Mouse (Mus musculus) heart, adult 2 months (tissue): ENCODE measurements around the gene Epha1. TPM values are rescaled to one million over a fixed set of nuclear protein-coding genes. Genes with fewer than 3 reads are reported as not detected.

Experiments used
- DNase-seq, 2 experiments: peaks; one replicate each; pipeline ENCODE4 v3.0.0; 2021
- H3K27ac ChIP-seq: fragments of 200-600 bp; 2 replicates; pipeline ENCODE4 v1.8.1; 2022
- H3K27me3 ChIP-seq: fragments of 200-500 bp; 2 replicates; pipeline ENCODE4 v1.6.1; 2012; ENCODE audit warnings: mild to moderate bottlenecking, low read length, inconsistent platforms, mixed read lengths; ENCODE audit not compliant: control insufficient read depth, insufficient read depth
- H3K36me3 ChIP-seq: fragments of 200-500 bp; 2 replicates; pipeline ENCODE4 v1.6.1; 2012; ENCODE audit warnings: low read length, inconsistent platforms; ENCODE audit not compliant: control insufficient read depth, insufficient read depth
- H3K4me1 ChIP-seq: fragments of 200-500 bp; 2 replicates; pipeline ENCODE4 v1.6.1; 2011; ENCODE audit warnings: low read length; ENCODE audit not compliant: control insufficient read depth, insufficient read depth
- H3K4me3 ChIP-seq: fragments of 200-600 bp; 2 replicates; pipeline ENCODE4 v1.8.1; 2022
- H3K79me2 ChIP-seq: fragments of 200-500 bp; replicated peaks from 2 replicates; pipeline ENCODE4 v1.6.1; 2012; ENCODE audit warnings: mild to moderate bottlenecking, inconsistent platforms, low read length, moderate library complexity, mixed read lengths; ENCODE audit not compliant: control insufficient read depth, insufficient read depth
- H3K9ac ChIP-seq: fragments of 200-500 bp; 2 replicates; pipeline ENCODE4 v1.6.1; 2012; ENCODE audit warnings: low read depth, mild to moderate bottlenecking, control low read depth, inconsistent platforms, low read length, mixed read lengths
- CTCF ChIP-seq: fragments of 200-600 bp; IDR thresholded peaks from 2 replicates; pipeline ENCODE4 v1.8.1; 2022; ENCODE audit warnings: antibody characterized with exemption, mild to moderate bottlenecking, moderate library complexity
- EP300 ChIP-seq: fragments of 200-500 bp; IDR thresholded peaks from 2 replicates; pipeline ENCODE4 v1.6.1; 2011; ENCODE audit warnings: low read depth, low read length, control low read depth; ENCODE audit not compliant: insufficient read depth
- POLR2A ChIP-seq: fragments of 200-500 bp; IDR thresholded peaks from 2 replicates; pipeline ENCODE4 v1.6.1; 2011; ENCODE audit warnings: mild to moderate bottlenecking, low read depth, low read length, control low read depth; ENCODE audit not compliant: insufficient read depth
- WGBS: fragments of 180-500 bp; shearing (Covaris S2); methylation state at CpG from one replicate; pipeline ENCODE4 v1.1.7; 2018; 5-methylcytosine and 5-hydroxymethylcytosine counted together
- intact Hi-C: fragments of 180-260 bp; cut with DNase I; formaldehyde crosslinking; loops from one replicate; pipeline ENCODE4 v1.15.1; 2025
- polyA plus RNA-seq: library from polyadenylated mRNA; depleted of rRNA; stranded (reverse); fragments of >200 nt; gene quantifications from 2 replicates; pipeline ENCODE4 v1.2.3, GENCODE M21; 2012
- total RNA-seq, 2 experiments: library from RNA; stranded (reverse); gene quantifications; 2 replicates each; pipeline ENCODE4 v1.2.3; 2021

Epha1 gene
- total and polyA plus RNA-seq, 3 experiments, result 0.14 to 0.94 (median 0.16) TPM

GRCm38 (mm10) chr6:42354076-42355019 is 18.7 kb downstream of the Epha1 start:
- intact Hi-C loops, result loop anchor here (5.0 kb wide), 2 partner anchors 78 to 188 kb away; partner anchors contain the start of gene Tas2r126
- H3K9ac ChIP-seq, result peak overlapping the region; percentile 20; the same call in 1 of the 2 replicates
- TF ChIP-seq CTCF (no peak), POLR2A (no peak), EP300 (no peak)
- H3K4me3 ChIP-seq, result no peak overlapping the region; the same call in 1 of the 2 replicates
- 18% methylated on average over 11 of the region's 11 CpGs for WGBS
- H3K4me1 ChIP-seq, result peaks cover 36% of the 10 kb centered on the region
- H3K79me2 ChIP-seq, result no peaks in the 10 kb centered on the region
- peak overlapping the region; percentile 46 for H3K27ac ChIP-seq
- H3K27me3 ChIP-seq, result no peaks in the 10 kb centered on the region
- DNase-seq, result peak in 1 of 2 experiments; percentile 58
- peaks cover 31% of the 10 kb centered on the region for H3K36me3 ChIP-seq

GRCm38 (mm10) chr6:42353180-42353579 is 19.9 kb downstream of the Epha1 start:
- H3K4me1 ChIP-seq, result peaks cover 30% of the 10 kb centered on the region
- intact Hi-C loops, result loop anchor here (5.0 kb wide), 2 partner anchors 79 to 189 kb away; partner anchors contain the start of gene Tas2r126
- H3K9ac ChIP-seq, result peak overlapping the region; percentile 14; the same call in 1 of the 2 replicates
- DNase-seq, result peak in 1 of 2 experiments; percentile 39
- 37% methylated on average over 8 of the region's 8 CpGs for WGBS
- H3K27me3 ChIP-seq, result no peaks in the 10 kb centered on the region
- H3K27ac ChIP-seq, result peak overlapping the region; percentile 99
- peaks cover 26% of the 10 kb centered on the region for H3K36me3 ChIP-seq
- no peak for TF ChIP-seq CTCF
- peak; percentile 34; the same call in 1 of the 2 replicates for TF ChIP-seq POLR2A
- H3K79me2 ChIP-seq, result no peaks in the 10 kb centered on the region
- peak overlapping the region; percentile 17 for H3K4me3 ChIP-seq

- H3K79me2 ChIP-seq, result no peaks in the 10 kb centered on the region
- peaks cover 24% of the 10 kb centered on the region for H3K4me1 ChIP-seq
- DNase-seq, result no peak
- peaks cover 26% of the 10 kb centered on the region for H3K36me3 ChIP-seq
- TF ChIP-seq POLR2A (no peak), CTCF (no peak), EP300 (no peak)
- WGBS, result 80% methylated on average over 1 of the region's 1 CpGs
- peak overlapping the region; percentile 78; the same call in 1 of the 2 replicates for H3K4me3 ChIP-seq
- peak overlapping the region; percentile 98; the same call in 1 of the 2 replicates for H3K9ac ChIP-seq
- no peaks in the 10 kb centered on the region for H3K27me3 ChIP-seq
- intact Hi-C loops, result loop anchor here (5.0 kb wide), 2 partner anchors 80 to 190 kb away; partner anchors contain the start of gene Tas2r126
- peak overlapping the region; percentile 99 for H3K27ac ChIP-seq
These were observed 20.6 kb downstream of the Epha1 start for GRCm38 (mm10) chr6:42352486-42352846.

GRCm38 (mm10) chr6:42351776-42352485 is 21.1 kb downstream of the Epha1 start:
- intact Hi-C loops, result loop anchor here (5.0 kb wide), 2 partner anchors 80 to 190 kb away; partner anchors contain the start of gene Tas2r126
- Histone ChIP-seq H3K27ac (peak overlapping the region; percentile 99), H3K36me3 (peaks cover 26% of the 10 kb centered on the region), H3K4me1 (peaks cover 24% of the 10 kb centered on the region), H3K4me3 (peak overlapping the region; percentile 78), H3K79me2 (no peaks in the 10 kb centered on the region), H3K9ac (peak overlapping the region; percentile 98), H3K27me3 (no peaks in the 10 kb centered on the region)
- DNase-seq, result peak in 1 of 2 experiments; percentile 54
- TF ChIP-seq EP300, result no peak
- no peak for TF ChIP-seq POLR2A
- TF ChIP-seq CTCF, result no peak
- 24% methylated on average over 7 of the region's 7 CpGs for WGBS

- Histone ChIP-seq H3K27ac (peak overlapping the region; percentile 99), H3K4me1 (peaks cover 21% of the 10 kb centered on the region), H3K9ac (peak overlapping the region; percentile 98), H3K4me3 (peak overlapping the region; percentile 78), H3K36me3 (peaks cover 26% of the 10 kb centered on the region), H3K27me3 (no peaks in the 10 kb centered on the region), H3K79me2 (no peaks in the 10 kb centered on the region)
- DNase-seq, result peak in 1 of 2 experiments; percentile 41
- no peak for TF ChIP-seq EP300
- no peak for TF ChIP-seq POLR2A
- no peak for TF ChIP-seq CTCF
- WGBS, result 19% methylated on average over 13 of the region's 13 CpGs
- intact Hi-C loops, result loop anchor here (5.0 kb wide), 2 partner anchors 81 to 191 kb away; partner anchors contain the start of gene Tas2r126
These were observed 21.9 kb downstream of the Epha1 start for GRCm38 (mm10) chr6:42350968-42351775.
